Mouse (Mus musculus) frontal cortex, postnatal 14 days (tissue): ENCODE data around the gene Ssc4d.

Source experiments
- DNase-seq, 2 experiments: peaks; one replicate each; pipeline ENCODE4 v3.0.0; 2022; ENCODE audit warnings: low spot score in 2 of 2

Gene Ssc4d

GRCm38 (mm10) chr5:135974365-135974764 lies at the start of gene Ssc4d:
Gene Ssc4d, minus strand, starts transcription at chr5:135974531.
- DNase-seq = no peak

DNA sequence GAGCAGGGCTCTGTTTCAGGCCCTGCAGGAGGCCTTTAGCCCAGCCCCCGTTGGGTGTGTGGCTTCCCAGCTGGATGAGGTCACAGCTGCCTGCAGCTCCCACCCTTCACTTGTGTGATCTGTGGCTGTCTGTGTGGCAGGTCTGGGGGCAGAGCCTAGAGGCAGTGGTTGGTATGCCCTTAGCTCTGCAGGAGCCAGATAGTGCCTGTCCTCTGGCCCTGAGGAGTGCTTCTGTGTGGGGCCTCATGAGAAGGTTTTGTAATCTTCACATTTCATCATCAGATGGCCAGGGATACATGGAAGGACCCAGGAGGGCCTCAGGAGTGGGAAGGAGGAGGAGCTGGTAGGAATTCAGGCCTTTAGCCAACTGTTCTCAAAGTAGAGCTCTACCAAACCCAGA lies 45.6 kb upstream of the Ssc4d start:
- no peak for DNase-seq

DNA sequence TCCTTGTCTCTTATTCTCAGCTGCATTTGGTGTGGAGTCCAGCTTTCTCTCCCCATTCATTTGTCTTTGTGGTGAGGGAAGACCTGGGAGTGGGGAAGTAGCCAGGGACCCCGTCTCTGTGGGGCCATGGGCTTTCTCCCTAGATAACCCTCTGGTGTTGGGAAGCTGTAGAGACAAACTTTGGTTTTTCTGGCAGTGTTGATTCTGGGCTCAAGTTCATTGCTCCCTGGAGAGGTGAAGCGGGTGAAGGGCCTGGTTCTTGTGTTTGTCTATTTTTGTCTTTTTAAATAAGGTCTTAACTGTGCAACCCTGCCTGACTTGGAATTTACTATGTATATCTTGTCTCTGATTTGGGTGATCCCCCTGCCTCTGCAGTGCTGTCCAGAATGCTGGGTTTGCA lies 44.4 kb upstream of the Ssc4d start:
- no peak for DNase-seq

- no peak for DNase-seq
These were observed 42.9 kb upstream of the Ssc4d start for GRCm38 (mm10) chr5:136017262-136017661.

DNA sequence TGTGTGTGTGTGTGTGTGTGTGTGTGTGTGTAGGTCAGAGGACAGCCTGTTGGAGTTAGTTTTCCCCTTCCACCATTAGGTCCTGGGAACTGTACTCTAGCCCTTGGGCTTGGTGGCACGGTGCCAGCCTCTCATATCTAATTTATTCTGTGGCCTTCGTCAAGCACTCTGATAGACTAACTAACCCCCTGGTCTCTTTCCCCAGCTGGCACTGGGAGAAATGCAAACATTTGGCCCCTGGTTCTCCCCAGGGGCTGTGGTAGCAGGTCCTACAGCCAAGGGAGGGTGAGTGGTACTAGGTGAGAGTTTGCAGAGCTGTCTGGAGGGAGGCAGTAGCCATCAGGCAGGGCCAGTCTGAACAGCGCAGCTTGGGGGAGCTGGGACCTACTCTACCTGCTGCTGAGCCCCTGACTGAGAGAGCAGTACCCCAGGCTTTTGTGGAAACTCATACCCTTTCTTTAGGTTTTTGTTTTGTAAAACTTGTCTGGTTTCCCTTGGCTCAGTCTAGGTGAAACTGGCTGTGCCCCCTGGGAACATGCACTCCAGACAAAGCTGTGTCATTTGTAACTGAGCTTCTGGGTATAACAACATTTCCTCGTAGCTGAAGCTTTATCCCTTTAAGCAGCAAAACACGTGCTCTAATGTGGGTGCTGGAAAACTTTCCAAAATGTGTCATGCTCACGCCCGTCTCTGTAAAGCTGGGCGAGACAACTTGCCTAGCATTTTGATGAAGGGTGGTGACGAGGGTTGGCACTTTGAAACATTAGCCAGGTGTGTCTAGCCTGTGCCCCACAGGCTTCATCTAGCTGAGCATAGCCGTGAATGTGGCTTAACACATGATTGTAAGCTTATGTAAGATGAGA lies 41.9 kb upstream of the Ssc4d start:
- no peak for DNase-seq

DNA sequence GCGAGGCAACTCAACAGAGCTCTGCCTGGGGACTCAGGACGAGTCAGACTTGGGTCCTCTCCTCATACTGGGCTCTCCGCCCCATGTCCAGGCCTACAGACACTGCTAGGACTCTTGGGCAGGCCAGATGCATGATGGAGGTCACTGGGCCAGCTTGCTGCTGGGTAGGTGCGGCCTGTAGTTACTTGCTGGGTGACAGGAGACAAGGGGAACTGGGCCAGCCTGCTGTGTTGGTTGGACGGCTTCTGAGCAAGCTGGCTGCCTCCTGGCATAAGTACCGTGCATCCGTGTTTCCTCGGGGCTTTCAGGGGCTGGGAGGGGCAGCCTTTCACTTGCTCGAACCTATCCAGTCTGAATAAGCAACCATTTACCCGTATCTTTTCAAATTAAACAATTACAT lies 41.3 kb upstream of the Ssc4d start:
- no peak for DNase-seq

DNA sequence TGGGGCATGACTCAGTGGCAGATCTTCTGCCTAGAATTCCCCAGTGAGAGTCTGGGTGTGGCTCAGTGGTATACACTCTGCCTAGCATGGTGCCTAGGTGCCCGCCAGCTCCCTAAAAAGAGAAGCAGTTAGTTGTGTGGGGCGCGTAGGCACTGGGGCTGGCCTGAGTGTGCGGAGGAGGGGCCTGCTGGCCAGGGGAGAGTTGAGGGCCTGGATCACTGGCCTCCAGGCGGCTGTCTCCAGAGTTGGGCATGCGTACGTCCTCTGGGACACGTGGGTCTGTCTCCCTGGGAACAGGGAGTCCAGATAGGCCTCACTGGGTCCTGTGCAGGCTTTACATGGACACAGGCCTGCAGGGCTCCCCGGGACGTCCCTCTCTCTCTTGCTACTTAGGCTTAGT lies 40.5 kb upstream of the Ssc4d start:
- no peak for DNase-seq

DNA sequence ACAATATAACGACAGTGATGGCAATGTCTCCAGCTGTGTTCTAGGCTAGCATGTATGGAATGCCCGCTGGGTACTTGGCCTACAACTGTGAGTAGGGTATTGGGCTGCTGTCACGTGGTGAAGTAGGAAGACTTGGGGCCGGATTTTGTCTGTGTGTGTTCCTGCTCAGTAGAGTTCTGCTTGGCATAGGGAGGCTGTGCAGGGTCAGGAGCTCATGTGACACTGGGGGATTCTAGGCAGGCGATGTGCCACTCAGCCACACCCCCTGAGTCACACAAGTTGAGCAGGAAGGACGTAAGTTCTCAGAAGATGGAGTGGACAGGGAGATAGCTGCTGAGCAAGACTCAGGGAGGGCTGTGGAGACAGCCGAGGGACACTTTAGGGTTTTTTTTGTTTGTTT lies 33.4 kb upstream of the Ssc4d start:
- no peak for DNase-seq

- no peak for DNase-seq
These were observed 30.2 kb upstream of the Ssc4d start for GRCm38 (mm10) chr5:136004537-136004936.

DNA sequence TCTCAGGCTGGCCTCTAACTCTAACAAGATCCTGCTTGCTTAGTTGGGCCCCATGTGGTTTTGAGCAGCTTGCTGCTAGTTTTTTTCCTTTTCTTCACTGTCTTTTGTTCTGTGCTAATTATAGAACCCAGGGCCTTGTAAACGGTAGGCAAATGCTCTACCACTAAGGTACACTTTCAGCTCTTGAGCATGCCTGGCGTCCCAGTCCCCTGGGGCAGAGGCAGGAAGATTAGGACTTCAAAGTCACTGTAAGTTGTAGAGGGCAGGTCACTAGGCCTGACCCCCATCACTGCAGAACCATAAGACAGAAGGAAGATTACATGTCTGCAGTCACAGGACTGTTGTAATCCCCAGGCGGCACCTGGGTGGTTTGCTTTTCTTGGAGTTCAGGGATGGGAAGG lies 28.4 kb upstream of the Ssc4d start:
- DNase-seq = no peak

GRCm38 (mm10) chr5:136002325-136002724 lies 28.0 kb upstream of the Ssc4d start:
- DNase-seq = no peak

- no peak for DNase-seq
These were observed 26.9 kb upstream of the Ssc4d start for GRCm38 (mm10) chr5:136001222-136001621.

DNA sequence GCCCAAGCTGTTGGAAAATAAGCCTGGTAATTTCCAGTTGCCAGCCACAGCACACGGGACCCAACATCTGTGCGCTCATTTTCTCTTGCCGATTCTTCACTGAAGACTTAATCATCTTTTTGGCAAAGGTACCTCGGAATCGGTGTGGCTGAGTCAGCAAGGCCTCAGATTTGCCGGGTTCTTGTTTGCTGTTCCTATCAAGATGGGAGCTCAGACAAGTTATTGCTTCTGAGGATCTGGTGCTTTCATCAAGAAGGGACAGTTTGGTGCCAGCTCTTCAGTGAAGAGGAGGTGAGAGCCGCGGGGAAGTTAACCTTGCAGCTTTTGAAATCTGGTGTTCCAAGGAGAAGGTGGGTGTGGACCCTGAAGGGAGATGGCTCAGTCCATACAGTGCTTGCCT lies 21.8 kb upstream of the Ssc4d start:
- DNase-seq = no peak

- DNase-seq = peak; percentile 80 to 82
These were observed 20.7 kb upstream of the Ssc4d start, which contains the start of gene Dtx2 for GRCm38 (mm10) chr5:135994725-135995687. Gene Dtx2, plus strand, starts transcription at chr5:135994800.

DNA sequence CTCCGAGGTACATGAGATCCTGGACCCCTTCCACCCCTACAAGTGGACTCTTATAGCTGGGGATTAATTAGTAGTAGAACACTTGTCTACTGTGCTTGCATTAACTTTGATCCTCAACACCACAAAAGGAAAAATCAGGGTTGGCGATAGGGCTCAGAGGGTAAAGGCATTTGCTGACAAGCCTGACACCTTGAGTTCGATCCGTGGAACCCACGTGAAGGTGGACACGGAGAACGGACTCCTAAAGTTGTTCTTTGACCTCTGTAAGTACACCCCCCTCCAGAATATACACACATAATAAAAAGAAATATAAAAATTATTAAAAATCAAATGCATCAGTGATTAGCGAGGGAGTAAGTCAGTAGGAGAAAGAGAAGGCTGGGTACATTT lies 20.0 kb upstream of the Ssc4d start:
- no peak for DNase-seq

- DNase-seq = no peak
These were observed 19.1 kb upstream of the Ssc4d start for GRCm38 (mm10) chr5:135993381-135993965.

DNA sequence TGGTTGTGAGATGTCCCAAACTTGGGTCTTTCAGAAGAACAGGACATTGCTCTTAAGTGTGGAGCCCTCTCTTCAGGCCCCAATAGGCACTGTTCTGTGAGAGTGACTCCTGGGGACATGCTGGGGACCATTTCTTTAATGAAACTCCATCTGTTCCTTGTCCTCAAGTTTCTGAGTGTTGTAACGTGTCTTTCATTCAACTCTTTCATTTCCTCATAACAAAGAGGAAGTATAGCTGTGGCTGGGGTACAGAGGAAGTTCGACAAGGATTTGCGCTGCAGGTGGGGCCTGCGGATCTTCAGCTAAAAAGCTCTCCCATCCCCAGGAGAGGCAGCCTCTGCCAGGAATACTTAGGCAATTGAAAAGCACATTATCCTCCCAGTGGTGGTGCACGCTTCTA lies 16.3 kb upstream of the Ssc4d start:
- DNase-seq = no peak

DNA sequence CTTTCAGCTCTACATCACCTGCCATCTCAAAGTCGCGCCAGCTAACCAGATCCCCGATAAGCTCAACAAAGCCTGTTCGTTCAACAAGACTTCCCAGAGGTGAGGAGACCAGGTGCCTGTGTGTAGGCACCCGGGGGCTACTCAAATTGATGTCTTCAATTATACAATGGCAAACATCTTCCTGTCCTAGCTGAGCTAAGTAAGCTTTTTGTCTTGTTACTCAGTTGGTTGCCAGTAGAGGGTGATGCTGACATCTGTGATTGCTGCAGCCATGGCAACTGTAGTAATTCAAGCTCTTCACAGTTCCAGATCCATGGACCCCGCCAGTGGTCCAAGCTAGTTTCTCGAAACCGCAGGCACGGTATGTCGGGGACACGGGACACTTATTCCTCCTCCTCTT lies 12.9 kb upstream of the Ssc4d start:
- DNase-seq = no peak

DNA sequence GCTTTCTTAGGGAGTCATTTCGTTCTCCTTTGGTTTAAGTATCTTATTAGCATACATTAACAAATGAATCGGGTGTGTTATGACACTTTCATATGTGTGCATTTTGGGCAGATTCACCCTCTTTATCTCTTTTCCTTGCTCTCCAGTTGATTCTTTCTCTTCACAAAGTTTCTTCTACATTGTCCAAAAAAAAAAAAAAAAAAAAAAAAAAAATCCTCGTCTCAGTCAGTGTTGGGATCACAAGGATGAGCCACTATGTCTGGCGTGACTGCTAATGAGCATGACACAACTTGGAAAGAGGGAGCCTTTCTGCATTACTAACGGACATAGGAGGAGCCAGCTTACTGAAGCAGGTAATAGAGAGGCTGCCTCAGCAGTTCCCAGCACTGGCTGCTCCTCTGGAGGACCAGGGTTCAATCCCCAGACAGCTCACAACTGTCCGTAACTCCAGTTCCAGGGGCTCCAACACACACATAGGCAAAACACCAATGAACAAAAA lies 10.3 kb upstream of the Ssc4d start:
- no peak for DNase-seq

DNA sequence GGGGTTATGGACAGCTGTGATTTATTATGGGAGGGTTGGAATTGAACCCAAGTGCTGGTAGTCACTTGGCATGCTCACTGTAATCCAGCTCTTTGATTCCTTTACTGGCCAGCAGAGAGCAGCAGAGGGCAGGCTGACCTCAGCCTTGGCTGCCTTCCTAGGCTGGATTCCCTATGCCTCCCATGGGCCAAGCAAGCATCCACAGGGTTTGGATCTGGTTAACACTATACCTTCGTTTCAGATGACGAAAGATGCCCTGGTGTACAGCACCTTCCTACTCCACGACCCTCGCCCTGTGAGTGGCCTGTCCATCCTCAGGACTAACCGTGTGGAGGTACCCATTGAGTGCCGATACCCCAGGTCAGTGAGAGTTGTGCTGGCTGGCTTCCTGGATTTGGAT lies 8.1 kb upstream of the Ssc4d start:
- no peak for DNase-seq

GRCm38 (mm10) chr5:135979904-135980303 lies 5.6 kb upstream of the Ssc4d start, which contains the start of gene Zp3:
Gene Zp3, plus strand, starts transcription at chr5:135980099.
- DNase-seq = no peak

- no peak for DNase-seq
These were observed 5.0 kb upstream of the Ssc4d start for GRCm38 (mm10) chr5:135979381-135979780.
